Mouse (Mus musculus) adrenal gland, postnatal 10 days (tissue): Measurements from ENCODE around the gene Hmga2. TPM values are rescaled to one million over a fixed set of nuclear protein-coding genes. Genes with fewer than 3 reads are reported as not detected.
"Not testable (repeated sequence)": the region's sequence is repeated elsewhere in the genome, so short reads cannot be mapped to it uniquely, and the experiment has no call there.

Source experiments
- DNase-seq: peaks from one replicate; pipeline ENCODE4 v3.0.0; 2021; ENCODE audit warnings: mixed read lengths
- total RNA-seq, 2 experiments: library from RNA; stranded (reverse); gene quantifications; 2 replicates each; pipeline ENCODE4 v1.2.3; 2021

Gene Hmga2
- total RNA-seq, 2 experiments from 2014 or later: 3.9 to 6.4 TPM

DNA sequence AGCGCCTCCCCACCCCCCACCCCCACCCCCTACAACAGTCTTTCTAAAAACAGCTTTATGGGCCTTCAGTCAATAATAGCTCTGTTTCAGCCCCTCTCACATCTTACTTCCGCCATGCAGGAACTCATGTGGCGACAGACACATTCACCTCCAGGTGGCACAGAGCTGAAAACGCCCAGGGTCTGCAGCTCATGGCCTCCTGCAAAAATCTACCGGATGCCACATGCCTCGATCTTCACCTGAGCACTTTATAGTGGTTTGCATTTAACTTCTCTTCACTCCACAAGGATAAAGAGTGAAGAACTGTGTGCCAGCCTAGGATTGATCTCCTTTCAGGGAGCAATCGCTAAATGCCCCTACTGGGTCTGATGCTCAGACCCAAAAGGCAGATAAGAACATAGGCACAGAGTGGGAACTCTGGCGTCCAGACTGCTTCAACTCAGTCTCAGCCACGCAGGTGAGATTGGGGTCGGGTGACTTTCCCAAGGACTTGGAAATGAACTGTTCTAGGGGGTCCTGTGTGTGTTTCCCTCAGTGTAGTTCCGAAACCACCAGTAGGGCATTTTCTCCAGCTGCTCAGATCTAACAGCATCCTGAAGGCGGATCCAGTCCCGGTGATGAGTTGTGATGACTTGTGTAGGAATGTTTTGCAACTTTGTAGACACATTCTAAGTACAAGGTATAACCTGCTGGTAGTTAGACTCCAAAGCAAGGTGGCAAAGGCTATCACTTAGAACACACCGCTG is 84.1 kb downstream of the Hmga2 start:
- DNase-seq: no peak

DNA sequence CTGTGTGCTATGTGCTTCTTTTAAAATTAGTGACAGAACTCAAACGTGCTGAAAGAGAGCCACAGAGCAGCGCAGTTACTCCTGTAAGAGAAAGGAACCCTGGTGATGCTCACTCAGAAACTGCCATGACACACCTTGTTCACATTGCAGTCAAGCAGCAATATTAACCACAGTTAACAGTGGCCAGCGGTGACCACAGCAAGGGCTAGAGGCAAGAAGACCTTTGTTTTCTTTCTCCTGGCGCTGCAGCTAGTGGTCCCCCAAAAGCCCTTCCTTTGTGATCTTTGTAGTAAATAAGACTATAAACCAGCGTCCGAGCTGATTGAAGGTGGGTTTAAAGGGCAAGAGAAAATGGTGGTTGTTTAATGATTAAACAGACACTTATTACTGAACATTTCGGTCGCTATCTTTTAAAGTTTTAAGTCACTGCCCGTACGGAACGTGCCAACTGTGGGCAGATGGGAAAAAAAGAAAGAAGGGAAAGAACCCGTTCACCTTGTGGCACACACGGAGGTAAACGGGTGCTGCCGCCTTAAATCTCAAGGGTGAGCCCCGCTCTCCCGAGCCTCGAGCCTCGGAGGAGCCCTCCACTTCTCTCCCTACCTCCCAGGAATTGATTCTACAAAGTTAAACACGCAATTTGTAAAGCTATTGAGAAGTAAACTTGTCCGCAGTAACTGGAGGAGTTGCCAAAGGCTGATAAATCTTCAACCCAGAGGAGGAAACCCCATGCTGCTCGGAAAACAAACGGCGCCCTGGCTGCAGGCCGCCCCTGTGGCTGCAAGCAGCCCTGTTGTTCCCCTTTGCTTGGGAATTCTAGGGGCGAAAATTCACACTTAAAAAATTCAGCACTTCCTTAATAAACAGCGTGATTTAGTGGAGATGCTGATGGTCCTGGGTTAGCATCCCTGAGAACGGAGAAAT is 85.1 kb downstream of the Hmga2 start:
- DNase-seq: no peak

DNA sequence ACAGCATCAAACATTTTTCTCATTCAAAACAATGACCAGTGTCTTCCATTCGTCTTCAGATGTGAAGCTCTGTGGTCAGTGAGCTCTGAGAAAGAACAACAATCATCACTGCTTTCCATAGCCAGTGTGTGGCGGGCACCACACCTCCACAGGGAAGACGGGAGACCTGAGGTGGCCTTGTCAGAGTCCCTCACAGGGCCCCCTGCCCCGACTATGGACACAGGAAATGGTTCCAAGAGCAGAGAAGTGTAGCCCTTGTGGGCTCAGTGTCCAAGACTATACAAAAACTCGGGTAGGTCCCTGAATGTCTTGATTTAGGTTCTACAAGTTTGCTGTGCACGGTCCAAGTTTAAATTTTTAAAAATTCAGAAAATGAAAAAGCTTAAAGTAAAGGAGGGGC is 86.6 kb downstream of the Hmga2 start:
- no peak for DNase-seq

DNA sequence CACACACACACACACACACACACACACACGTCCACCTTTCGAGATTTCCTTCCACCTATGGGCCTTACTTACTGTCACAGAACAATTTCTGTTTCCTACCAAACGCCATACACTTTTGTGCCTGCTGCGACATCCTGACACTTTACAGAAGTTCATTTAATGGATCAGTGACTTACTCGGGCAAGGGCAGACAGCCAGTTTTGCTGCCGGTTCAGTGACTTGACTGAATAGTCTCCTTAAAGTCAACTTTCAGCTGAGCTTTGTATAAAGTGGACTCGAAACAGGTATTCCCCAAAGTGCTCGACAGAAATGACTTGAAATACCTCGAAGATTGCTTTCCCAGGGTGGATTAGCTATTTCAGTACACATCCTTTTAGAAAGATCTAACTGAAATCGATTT is 87.3 kb downstream of the Hmga2 start:
- DNase-seq: no peak

DNA sequence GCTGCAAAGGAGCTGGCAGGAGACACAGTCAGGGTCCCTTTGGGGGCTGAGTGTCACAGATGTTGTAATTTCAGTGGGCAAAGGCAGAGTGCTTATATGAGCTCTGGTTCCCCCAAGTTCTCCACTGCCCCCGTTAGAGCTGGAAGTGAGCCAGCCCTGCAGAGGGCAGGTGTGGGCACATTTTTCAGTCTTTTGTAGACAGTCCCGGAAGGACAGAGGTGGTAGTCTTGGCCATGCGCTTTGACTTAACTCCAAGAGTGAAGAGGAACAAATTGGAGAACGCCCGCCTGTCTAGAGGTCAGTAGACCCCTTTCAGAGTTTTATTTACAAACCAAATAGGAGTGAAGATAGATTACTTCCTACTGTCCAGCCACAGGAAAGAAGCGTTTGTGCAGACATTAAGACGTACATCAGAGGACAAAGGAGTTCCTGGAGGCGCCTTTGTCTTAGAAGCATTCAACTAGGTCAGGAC is 87.8 kb downstream of the Hmga2 start:
- DNase-seq: no peak

DNA sequence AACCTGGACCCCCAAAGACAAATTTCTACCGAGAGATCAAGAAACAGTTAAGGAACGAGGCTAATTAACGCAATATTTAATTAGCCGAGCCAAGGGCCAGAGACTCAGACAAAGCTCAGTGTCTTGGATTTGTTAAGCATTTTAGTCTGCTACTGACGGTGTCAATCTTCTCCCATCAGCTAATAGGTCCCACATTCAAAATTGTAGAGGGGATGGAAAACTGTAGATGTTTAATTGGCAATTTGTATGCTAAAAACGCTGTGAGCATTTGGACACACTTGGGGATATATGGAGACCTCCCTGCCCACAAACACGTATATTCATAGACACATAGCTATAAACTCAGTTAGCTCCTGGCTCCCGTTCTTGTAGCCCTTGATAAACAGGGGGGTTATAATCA is 89.2 kb downstream of the Hmga2 start:
- DNase-seq: no peak

DNA sequence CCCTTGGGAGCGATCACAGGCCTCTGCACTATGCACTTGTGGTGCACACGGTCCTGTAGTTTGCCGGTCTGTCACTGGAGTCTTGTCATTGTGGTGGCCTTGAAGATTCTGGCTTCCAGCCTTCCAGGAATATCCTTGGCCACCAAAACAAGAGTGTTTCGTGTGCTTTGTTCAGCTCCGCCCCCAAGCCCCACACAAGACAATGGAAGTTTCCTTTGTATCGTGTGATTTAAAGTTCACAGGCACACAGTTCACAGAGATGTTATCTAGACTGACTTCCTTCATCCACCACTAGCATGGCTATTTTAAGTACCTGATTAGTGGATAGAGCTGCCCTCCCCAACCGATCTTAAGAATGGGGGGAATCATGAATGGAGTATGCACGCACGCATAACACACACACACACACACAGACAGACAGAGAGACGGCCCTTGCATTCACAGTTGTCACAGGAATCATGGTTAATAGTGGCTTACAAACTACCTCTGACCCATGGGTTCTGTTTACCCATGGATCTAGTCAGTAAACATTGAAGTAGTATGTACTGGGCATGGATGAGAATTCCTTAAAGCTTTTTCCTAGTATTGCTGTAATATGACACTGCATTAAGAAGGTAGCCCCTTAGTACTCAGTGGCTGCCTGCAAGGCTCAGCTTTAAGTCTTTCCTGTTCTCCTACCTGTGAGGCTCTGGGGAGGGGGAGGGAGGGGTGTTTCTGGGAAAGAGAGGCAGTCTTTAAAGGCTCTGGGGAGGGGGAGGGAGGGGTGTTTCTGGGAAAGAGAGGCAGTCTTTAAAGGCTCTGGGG is 91.3 kb downstream of the Hmga2 start:
- peak; percentile 60 for DNase-seq

DNA sequence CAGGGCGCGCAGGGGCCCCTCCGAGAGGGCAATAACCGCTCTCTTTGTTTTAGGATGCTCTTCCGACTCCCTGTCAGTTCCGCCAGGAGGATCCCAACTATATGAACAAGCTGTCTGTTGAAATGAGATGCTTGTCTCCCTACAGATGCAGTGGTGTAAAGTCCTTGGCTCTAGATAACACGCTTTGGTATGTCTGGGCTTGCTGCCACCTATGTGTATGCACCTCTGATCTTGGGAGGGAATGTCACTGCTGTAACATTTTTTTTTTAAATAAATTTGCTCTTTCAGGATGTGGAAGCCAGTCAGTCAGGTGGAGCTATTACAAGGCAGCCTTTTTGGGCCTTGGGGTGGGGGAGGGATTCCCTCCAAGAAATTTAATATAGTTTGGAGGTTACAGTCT is 92.2 kb downstream of the Hmga2 start:
- DNase-seq: no peak

DNA sequence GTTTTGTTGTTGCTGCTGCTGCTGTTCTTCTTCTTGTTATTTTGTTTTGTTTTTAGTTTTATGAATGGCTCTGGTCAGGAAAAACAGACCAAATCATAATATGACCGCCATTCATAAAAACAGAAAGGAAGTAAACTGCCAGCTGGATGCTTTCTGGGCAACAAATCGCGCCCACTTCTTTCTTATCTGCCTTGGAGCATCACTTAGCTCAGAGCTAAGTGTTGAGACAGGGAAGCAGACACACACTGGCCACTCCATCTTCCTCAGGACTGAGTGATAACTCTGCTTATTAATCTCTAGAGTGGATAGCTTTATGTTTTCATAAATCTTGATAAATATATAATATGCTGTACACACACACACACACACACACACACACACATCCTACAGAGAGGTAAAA is 98.5 kb downstream of the Hmga2 start:
- DNase-seq: no peak

DNA sequence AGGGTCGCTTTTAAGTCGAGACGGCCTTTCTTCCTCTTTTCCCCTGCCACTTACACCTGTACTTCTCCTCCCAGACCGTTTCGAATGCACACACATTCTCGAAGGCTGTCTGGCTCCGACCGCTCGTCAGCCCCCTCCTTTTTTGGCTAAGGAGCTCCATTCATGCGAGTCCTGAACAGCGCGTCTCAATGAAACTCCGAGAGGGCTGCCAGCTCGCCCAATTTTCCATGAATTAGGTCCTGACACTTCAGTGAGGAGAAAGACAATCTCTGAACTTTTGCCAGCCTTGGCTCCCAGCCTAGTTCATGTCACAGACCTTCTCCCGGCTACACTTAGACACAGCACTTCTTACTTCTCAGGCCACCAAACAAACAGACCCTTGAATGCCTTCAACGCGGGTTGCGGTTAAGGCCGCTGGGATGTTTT is 98.9 kb downstream of the Hmga2 start:
- DNase-seq: peak; percentile 88

DNA sequence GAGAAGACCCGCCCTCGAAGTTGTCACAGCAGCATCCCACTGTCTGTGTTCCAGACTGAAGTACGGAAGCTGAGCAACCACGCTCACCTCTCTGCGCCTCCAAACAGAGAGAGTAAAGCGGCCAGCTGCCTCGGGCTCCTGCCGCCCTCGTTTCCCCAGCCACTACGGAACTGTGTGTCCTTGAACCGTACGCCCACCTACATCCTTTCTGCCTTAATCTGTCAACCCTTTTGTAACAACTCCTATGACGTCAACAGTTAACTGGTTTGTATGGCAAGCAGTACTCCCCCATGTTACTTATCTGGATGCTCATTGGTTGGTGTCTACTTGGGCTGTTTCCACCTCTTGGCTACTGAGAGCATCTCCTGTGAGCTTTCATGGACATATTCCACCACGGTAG is 100.8 kb downstream of the Hmga2 start:
- no peak for DNase-seq

DNA sequence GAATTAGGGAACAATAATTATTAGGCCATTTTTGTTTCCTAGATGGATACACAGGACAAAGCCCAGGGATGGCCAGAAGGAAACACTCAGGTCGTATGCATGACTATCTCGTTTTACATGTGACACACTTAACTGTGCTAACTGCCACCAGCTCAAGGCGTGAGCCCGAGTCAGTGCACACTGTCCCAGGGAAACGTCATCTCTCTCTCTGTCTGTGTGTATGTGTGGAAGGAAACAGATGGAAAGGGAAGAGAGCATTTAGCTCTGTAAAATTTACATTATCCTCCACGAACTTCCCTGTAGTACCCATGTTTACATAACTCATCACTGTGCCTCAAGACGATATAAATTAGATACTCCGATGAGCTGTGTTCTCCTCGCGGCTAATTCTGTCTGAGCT is 105.1 kb downstream of the Hmga2 start:
- DNase-seq: no peak

DNA sequence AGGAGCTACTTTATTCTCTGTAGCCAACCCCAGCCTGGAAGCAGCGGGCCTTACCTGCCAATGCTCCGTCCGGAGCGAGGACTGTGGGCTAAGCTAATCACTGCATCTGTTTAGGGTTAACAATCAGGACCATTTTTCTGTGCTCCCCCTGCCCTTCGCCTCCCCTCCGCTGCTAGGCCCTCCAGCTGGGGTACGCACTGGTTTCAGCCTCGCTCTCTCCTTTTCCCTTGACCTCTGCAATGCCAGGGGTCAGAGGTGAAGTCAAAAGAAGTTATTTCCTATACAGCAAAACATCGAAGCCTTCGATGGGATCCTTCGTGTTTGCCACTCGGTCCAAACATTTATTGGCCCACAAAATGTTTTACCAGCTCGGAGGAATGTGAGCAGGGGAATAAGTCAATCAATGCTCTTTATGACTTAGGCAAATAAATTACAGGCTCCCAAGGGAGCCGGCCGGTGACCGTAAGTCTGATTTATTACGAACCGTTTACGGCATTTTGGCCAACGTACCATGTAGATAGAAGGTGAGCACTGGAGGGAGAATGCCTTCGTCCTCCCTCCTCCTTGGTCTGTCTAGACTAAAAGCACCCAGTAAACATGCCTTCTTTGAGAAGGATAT is 107.0 kb downstream of the Hmga2 start:
- no peak for DNase-seq

DNA sequence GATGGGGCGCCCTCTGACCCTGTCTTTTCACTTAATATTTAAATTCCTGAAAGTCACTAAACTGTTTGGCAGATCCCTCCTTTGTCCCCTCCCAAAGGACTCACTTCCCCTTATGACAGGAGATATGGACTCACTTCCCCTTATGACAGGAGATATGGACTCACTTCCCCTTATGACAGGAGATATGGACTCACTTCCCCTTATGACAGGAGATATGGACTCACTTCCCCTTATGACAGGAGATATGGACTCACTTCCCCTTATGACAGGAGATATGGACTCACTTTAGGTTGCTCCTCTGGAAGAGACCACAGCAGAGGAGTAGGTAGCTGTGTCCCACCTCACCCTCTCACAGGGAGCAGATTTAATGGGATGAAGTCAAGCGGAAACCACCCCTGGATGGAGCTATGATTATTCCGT is 110.1 kb downstream of the Hmga2 start:
- not testable (repeated sequence) for DNase-seq

DNA sequence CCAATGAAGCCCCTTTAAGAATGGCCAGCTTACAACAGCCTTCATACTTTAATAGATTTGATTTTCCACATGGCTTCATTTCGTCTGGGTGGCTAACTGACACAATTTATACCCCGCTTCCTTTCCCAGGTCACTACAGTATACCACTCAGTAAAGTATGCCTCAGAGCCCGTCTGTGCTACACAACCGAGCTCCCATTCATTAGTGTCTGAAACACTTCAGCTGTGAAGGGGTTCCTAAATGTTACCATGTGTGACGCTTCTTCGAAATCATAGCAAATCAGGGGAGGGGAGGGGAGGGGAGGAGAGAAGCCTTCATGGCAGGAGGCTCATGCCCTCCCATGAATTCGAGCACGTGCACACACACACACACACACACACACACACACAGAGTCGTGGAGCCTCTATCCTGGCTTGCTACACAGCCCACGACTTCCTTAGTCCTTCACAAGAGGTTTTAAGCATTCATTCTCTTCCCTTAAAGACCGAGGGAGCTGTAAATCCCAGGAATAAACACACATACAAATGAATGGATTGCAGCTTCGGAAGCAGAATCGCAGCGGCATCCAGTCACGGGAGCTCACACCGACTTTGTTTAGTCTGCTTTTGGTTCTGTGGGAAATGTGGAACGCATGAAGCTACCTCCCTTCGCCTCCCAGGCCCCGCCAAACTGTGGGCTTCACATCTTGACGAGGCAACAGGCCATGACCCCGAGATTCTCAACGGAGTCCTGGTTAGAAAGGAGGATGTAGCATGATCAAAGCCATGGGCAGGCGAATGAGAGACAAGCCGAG is 110.7 kb downstream of the Hmga2 start:
- DNase-seq: no peak

DNA sequence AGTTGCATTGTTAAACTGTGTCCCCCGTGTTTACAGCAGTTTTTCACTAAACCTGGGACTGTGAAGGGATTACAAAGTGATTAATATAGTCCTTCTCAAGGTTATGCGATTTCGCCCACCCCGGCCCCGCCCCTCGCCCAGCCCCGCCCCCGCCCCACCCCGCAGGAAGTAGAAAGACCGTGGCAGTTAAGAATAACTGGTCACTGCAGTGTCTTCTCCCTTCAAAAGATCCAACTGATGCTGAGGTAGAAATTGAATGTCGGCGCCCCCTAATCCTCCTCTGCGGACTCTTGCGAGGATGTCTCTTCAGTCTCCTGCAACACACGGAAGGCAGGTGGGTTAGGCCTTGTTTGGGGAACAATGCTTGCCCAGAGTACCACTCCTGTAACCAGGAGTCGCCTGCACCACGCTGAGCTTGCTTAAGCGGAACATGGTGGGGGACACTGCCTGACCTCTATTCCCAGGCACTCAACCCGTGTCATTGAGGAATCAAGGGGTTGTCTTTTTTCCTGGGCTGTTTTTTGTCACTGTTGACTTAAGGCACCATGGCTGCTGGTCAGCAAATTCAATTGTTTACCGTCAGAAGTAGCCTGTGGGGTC is 112.2 kb downstream of the Hmga2 start:
- no peak for DNase-seq

DNA sequence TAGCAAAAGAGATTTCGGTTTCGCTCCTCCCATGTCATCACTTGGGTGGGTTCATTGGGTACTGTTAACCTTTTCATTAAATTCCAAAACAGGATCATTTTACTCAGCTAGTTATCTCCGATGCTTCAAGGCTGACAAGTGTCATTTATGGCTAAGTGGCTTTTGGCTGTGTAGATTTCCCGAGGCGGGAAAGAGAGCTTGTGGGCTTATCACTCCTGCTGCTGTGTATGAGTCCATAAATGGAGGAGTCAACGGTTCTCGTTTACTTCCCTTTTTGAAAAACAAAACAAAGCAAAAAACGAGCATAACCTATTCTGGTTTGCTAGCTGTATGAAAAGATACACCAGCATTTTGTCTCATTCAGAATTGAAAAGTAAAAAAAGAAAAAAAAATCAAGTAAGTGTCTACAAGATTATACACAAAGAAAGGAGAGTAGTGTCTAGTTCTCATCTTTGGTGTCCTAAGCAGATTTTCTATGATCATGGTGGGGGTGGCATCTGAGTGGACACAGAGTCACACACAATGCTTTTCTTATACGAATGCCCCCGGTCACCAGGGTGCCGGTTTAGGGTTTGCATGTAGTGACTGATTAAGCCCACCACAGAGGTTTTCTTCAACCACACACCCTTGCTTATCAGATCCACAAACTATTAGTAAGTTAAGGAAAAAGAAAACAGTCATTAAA is 112.8 kb downstream of the Hmga2 start:
- DNase-seq: not testable (repeated sequence)

DNA sequence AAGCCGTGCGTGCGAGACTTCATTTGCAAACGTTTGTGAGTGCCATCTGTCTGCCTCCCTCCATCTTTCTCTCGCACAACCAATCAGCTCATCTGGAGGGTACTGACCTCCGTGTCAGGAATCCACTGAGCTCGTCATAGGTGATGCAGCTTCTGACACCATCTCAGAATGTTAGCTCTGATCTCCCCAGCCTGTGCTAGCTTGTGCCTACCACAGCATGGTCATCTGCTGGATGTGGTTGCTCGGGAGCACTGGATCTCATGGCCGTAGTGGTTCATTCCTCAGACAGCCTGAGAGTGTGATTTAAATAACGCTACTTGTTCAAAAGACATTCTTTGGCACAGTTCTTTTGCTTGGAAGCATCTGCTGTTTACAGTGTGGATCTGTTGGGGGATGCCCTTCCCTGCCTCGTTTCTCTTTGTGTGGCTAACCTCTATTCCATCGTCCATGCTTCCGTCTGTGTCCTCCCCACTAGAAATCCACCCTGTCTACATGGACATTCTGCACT is 121.7 kb downstream of the Hmga2 start:
- DNase-seq: no peak

DNA sequence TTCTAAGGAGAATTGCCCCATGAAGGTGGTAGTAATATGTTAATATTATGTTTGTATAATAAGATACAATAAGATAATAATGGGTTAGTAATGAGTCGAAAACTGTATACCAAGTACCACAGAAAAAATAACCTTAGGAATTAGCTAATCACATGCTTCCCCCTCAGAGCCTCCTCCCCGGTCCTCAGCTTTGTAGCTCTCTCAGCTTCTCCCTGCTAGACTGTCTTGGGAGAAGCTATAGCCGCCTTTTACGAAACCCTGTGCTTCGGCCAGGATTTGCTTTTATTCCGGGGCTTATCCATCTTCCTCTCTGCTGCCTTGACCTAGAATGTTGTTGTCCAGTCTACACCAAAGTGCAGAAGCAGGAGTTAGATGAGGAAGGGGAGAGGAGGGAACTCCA is 130.9 kb downstream of the Hmga2 start:
- DNase-seq: no peak
